Mouse (Mus musculus) fibroblast of lung, adult 2 months (primary cell): Measurements from ENCODE around the gene Ncbp3.

Experiments used
- DNase-seq: peaks from one replicate; pipeline ENCODE4 v3.0.0-alpha.2; 2011; ENCODE audit warnings: low read depth

Ncbp3 gene

GRCm38 (mm10) chr11:73137591-73138501 is 90.3 kb downstream of the Ncbp3 start, which contains the start of gene Haspin:
TSS of gene Haspin (minus strand) at chr11:73138294.
- DNase-seq, result peak; percentile 49
